Mouse (Mus musculus) MEL (cell line): ENCODE data around the gene Id2.

ENCODE experiments used
- BHLHE40 ChIP-seq: IDR thresholded peaks from 2 replicates; pipeline ENCODE4 v1.6.1; 2012; ENCODE audit warnings: low read depth, mild to moderate bottlenecking, inconsistent platforms, low read length, improper control_type of control experiment, borderline replicate concordance
- CHD1 ChIP-seq: IDR thresholded peaks from 2 replicates; pipeline ENCODE4 v1.6.1; 2012; ENCODE audit warnings: low read depth, mild to moderate bottlenecking, inconsistent platforms, low read length, improper control_type of control experiment
- CTCF ChIP-seq, 3 experiments: IDR thresholded peaks in 2 of 3; conservative IDR thresholded peaks in 1 of 3; 2 replicates each; pipeline ENCODE4 v1.5.1; 2011 to 2012; ENCODE audit warnings: low read length in 3 of 3, low read depth in 2 of 3, mild to moderate bottlenecking in 2 of 3, improper control_type of control experiment in 1 of 3, inconsistent platforms in 1 of 3, mixed read lengths in 1 of 3, moderate library complexity in 1 of 3; ENCODE audit not compliant: control insufficient read depth in 1 of 3, insufficient read depth in 1 of 3, poor library complexity in 1 of 3, severe bottlenecking in 1 of 3
- EP300 ChIP-seq, 2 experiments: IDR thresholded peaks; 2 replicates each; pipeline ENCODE4 v1.6.1; 2011; ENCODE audit warnings: improper control_type of control experiment in 2 of 2, low read length in 2 of 2, low read depth in 1 of 2, mild to moderate bottlenecking in 1 of 2
- MEF2A ChIP-seq: IDR thresholded peaks from 2 replicates; pipeline ENCODE4 v1.6.1; 2014; ENCODE audit warnings: low read depth, mild to moderate bottlenecking, inconsistent platforms, low read length, improper control_type of control experiment; ENCODE audit not compliant: poor library complexity, insufficient replicate concordance, severe bottlenecking; ENCODE audit errors: extremely low read depth
- MXI1 ChIP-seq: IDR thresholded peaks from 2 replicates; pipeline ENCODE4 v1.6.1; 2011; ENCODE audit warnings: mild to moderate bottlenecking, low read depth, low read length, improper control_type of control experiment
- POLR2A ChIP-seq, 2 experiments: IDR thresholded peaks; 2 replicates each; pipeline ENCODE4 v1.6.1; 2011 to 2012; ENCODE audit warnings: low read length in 2 of 2, mild to moderate bottlenecking in 2 of 2, control low read depth in 1 of 2, improper control_type of control experiment in 1 of 2, low read depth in 1 of 2, moderate library complexity in 1 of 2; ENCODE audit not compliant: control insufficient read depth in 1 of 2, insufficient read depth in 1 of 2, poor library complexity in 1 of 2
- RCOR1 ChIP-seq: IDR thresholded peaks from 2 replicates; pipeline ENCODE4 v1.6.1; 2012; ENCODE audit warnings: low read depth, mild to moderate bottlenecking, inconsistent platforms, low read length, improper control_type of control experiment
- SIN3A ChIP-seq: IDR thresholded peaks from 2 replicates; pipeline ENCODE4 v1.6.1; 2012; ENCODE audit warnings: low read length, improper control_type of control experiment, inconsistent platforms
- TAL1 ChIP-seq: IDR thresholded peaks from 2 replicates; pipeline ENCODE4 v1.6.1; 2012; ENCODE audit warnings: mild to moderate bottlenecking, inconsistent platforms, low read length, moderate library complexity, mixed read lengths

DNA sequence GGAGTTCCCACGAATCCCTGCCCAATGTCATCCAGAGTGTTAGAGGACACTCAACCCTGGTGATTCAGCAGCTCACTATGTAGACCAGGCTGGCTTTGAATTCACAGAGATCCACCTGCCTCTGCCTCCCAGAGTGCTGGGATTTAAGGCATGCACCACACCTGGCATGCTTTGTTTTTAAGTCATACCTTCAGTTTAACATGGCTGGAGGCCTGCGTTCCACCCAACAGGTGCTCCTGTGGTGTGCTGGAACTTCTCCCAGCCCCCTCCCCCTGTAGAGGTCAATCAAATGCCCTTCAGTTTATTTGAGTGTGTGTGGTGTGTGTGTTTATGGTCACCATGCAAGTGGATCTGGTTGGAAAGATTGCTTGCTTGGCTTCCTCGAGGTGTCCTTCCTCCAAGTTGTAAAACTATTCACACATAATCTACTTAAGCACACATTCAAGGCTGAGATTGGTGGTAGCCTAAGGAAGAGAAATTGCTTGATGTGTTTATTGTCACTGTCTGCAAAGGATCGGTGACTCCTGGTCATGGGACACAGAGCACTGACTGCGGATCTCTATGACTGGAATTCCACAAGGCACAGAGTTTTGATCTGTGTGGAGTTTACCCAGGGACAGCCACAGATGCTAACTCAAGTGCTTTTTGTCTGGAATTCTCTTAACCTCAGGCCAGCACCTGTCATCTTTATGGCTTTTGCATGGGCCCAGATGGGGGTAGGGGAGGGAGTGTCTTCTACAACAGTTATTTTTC lies 47.8 kb upstream of the Id2 start:
- TF ChIP-seq TAL1 (no peak), CHD1 (no peak), CTCF (IDR thresholded peaks at IDR 0.05 in 2 of 3, conservative IDR thresholded peaks at IDR 0.05 in 1 of 3; ENCODE audit: control insufficient read depth in 1 of 3, insufficient read depth in 1 of 3, low read depth in 2 of 3, low read length in 3 of 3, poor library complexity in 1 of 3, severe bottlenecking in 1 of 3) (no peak), MEF2A (no peak), BHLHE40 (no peak), EP300 (IDR thresholded peaks at IDR 0.05; ENCODE audit: low read depth in 1 of 2, low read length in 2 of 2) (no peak), SIN3A (no peak), POLR2A (IDR thresholded peaks at IDR 0.05; ENCODE audit: control insufficient read depth in 1 of 2, insufficient read depth in 1 of 2, low read depth in 1 of 2, low read length in 2 of 2, poor library complexity in 1 of 2) (no peak), MXI1 (no peak), RCOR1 (no peak)
